Mouse (Mus musculus): ENCODE measurements around the gene Hmgb1. TPM values are rescaled to one million over a fixed set of nuclear protein-coding genes. Genes with fewer than 3 reads are reported as not detected.
A peak's percentile ranks its signal among the peaks of the same experiment; 100 is the strongest.

Hmgb1 gene
- 1,140 and 1,184 TPM in 2 replicates for polyA plus RNA-seq (2015; fragmentation: Nextera tagmentation; extraction: Ambion mirVana)

DNA sequence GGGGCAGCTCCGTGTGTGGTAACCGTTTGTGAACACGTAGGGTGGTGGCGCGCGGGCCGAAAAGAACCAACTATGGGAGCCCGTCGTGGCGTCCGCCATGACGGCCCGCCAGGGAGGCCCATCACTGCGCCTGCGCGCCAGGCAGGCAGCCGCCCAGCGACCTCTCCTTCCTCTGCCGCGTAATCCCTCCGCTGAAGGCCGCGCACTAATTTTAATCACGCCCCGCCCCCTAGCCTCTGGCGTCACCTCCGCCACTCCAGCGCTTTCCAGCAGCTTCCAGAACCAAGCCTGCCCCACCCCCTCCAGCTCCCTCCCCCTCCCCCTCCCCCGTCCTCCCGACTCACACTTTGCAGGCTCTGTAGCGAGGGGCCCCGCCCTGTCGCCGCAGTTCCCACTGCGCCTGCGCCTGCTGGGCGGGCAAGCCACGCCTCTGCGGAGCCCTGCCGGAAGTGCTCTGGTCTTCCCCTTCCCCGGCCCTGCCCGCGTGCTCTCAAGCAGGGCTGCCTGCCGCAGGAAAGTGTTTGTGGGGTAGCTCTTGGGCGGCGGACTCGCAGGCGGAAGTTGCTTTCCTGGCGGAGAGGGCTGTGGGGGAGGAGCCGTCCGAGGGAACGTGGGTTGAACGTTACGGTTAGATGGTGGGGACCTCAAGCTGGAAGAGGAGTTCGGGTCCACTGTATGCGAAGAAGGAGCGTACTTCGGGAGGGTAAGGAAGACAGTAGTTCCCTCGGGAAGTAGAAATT is at the start of gene Hmgb1, which contains the start of gene Uspl1:
Gene Hmgb1 (minus strand): TSS at position 386 of the 740 bp plus-strand sequence.
Gene Uspl1 (plus strand): TSS at position 247 of the 740 bp plus-strand sequence.
- peaks cover 18% of the 10 kb centered on the region for H3K4me1 ChIP-seq
- peak within 1 kb of the TSS; percentile 96 for H3K27ac ChIP-seq (replicated peaks)
- peak within 1 kb of the TSS; percentile 85 for H3K4me3 ChIP-seq
- under 1% methylated on average over 52 of the region's 59 CpGs for WGBS
- H3K4me2 ChIP-seq (replicated peaks): peak within 1 kb of the TSS; percentile 71
- H3K36me3 ChIP-seq: peaks cover 7% of the 10 kb centered on the region
- H3K9me3 ChIP-seq: no peaks in the 10 kb centered on the region
- peak; percentile 99 for ATAC-seq (replicated peaks)
- no peaks in the 10 kb centered on the region for H3K27me3 ChIP-seq
- H3K9ac ChIP-seq (replicated peaks): peak within 1 kb of the TSS; percentile 91

DNA sequence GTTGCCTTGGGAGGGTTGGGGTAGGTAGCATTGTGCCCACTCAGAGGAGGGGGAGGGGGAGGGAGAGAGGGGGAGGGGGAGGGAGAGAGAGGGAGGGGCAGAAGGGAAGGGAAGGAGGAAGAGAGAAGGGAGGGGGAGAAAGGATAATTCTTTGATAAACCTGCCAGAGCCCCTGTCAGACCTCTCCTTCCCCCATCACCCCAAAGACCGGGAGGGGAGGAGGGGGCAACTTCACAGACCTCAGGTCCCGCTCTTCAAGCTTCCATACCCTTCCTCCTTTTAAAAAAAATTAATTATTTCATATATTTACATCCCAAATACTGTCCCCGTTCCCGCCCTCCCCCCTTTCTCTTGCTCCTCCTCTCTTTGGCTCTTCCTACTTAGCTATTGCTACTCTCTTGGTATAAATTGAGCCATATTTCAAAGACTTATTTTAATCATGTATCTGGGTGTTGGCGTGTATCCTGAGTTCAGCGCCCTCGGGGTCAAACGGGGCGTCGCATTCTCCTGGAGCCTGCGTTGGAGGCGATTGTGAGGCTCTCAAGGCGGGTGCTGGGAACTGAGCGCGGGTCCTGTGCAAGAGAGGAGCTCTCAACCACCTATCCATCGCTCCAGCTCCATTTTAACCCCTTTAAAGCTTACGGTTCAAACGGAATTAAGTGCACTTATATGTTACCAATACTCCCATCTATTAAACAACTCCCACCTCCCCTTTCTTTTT is 45.5 kb upstream of the Hmgb1 start:
- peak overlapping the region; percentile 43 for H3K4me2 ChIP-seq (replicated peaks)
- 79% methylated on average over 18 of the region's 18 CpGs for WGBS
- H3K9me3 ChIP-seq: no peaks in the 10 kb centered on the region
- 0 out of 2 replicates have a peak, but pooled peaks cover 2% of the 10 kb centered on the region for H3K4me1 ChIP-seq
- no peaks in the 10 kb centered on the region for H3K36me3 ChIP-seq
- peak overlapping the region; percentile 48 for H3K9ac ChIP-seq (replicated peaks)
- peak overlapping the region; percentile 46 for H3K4me3 ChIP-seq
- H3K27ac ChIP-seq (replicated peaks): peak overlapping the region; percentile 89
- H3K27me3 ChIP-seq: no peaks in the 10 kb centered on the region
- ATAC-seq (replicated peaks): no peak; the same call in 1 of the 2 replicates

DNA sequence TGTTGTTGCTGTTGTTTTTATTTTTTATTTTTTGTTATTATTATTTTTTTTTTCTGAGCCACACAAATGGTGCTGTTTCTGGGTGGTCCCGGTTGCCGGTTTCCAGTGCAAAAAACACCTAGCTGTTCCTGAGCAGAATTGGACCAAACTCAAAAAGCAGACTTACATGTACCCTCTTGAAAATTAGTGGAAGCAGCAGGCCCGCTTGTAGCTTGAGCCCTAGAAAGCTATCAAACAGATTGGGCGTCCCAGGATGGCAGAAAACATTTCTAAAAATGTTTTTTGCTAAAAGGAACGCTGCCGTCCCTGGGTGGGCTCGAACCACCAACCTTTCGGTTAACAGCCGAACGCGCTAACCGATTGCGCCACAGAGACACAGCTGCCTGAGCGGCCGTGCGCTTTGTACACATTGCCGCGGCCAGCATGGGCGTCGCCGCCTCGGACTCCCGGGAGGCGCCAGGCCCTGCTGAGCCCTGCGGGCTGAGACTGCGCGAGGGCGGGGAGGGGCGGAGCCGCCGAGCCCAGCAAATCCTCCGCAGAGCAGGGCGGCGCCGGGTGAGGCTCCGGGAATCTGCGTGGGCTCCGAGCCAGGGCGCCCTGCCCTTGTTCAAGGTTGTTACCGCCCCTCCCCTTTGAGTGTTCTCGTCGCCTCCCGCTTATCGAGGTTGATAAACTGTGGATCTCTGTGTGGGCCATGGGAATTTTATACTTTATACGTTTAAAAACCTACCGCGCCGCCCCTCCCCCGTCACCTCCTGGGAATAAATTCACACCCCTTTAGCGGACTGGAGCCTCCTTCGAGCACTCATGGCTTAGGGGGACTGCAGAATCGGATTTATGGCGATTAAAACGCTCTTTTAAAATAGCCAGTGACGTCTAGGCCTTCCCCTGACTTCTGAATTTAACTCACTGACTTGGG is 44.7 kb upstream of the Hmgb1 start:
- peak overlapping the region; percentile 89 for H3K27ac ChIP-seq (replicated peaks)
- no peaks in the 10 kb centered on the region for H3K27me3 ChIP-seq
- peak overlapping the region; percentile 43 for H3K4me2 ChIP-seq (replicated peaks)
- H3K4me3 ChIP-seq: peak overlapping the region; percentile 46
- H3K9ac ChIP-seq (replicated peaks): peak overlapping the region; percentile 48
- H3K4me1 ChIP-seq: peaks cover 9% of the 10 kb centered on the region; the same call in 1 of the 2 replicates
- ATAC-seq (replicated peaks): peak; percentile 99
- H3K36me3 ChIP-seq: no peaks in the 10 kb centered on the region
- H3K9me3 ChIP-seq: no peaks in the 10 kb centered on the region
- 2% methylated on average over 55 of the region's 55 CpGs for WGBS

DNA sequence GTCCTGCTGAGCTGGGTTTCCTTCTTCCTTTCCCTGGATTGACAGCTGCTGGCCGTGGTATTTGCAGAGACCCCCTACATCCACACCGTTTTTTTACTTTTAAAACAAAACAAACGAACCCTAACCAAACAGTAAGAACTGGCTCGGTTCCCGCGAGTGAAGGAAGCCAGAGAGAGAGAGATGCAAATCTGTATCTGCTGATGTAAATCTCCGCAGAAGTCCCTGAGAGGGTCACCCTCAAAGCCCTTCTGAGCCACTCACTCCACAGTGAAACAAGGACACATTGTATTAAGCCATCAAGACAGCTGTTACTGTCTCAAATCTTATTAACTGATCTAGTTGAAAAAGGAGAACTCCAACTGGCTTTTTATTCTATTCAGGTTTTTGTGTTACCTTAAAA is 40.4 kb upstream of the Hmgb1 start:
- Histone ChIP-seq H3K4me3 (no peak overlapping the region), H3K27ac (replicated peaks) (no peak overlapping the region), H3K4me1 (peaks cover 8% of the 10 kb centered on the region; the same call in 1 of the 2 replicates), H3K9me3 (no peaks in the 10 kb centered on the region), H3K9ac (replicated peaks) (no peak overlapping the region), H3K36me3 (no peaks in the 10 kb centered on the region), H3K4me2 (replicated peaks) (no peak overlapping the region), H3K27me3 (no peaks in the 10 kb centered on the region)
- ATAC-seq (replicated peaks): no peak
- 12% methylated on average over 7 of the region's 7 CpGs for WGBS

DNA sequence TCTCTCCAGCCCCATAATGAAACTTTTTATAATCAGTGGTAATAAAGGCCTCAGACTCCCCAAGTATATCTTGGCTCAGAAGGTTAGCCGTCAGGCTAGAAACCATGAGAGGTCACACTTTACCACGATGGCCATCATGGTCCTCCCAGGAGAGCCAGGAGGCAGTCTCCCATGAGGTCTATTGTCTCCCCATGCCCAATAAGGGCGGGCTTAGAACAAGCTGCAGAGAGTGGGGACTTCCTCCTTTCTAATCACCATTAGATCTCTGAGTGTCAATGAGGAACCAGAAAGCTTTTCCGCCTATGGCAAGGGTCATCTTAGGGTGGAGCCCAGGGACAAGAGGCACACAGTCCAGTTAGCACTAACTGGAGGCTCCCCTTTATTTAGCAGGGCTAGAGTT is 37.1 kb upstream of the Hmgb1 start:
- Histone ChIP-seq H3K9me3 (no peaks in the 10 kb centered on the region), H3K27ac (replicated peaks) (no peak overlapping the region), H3K4me1 (peaks cover 7% of the 10 kb centered on the region; the same call in 1 of the 2 replicates), H3K4me3 (no peak overlapping the region), H3K9ac (replicated peaks) (no peak overlapping the region), H3K36me3 (peaks cover 9% of the 10 kb centered on the region), H3K27me3 (no peaks in the 10 kb centered on the region), H3K4me2 (replicated peaks) (no peak overlapping the region)
- WGBS: 89% methylated on average over 4 of the region's 4 CpGs
- no peak for ATAC-seq (replicated peaks)

DNA sequence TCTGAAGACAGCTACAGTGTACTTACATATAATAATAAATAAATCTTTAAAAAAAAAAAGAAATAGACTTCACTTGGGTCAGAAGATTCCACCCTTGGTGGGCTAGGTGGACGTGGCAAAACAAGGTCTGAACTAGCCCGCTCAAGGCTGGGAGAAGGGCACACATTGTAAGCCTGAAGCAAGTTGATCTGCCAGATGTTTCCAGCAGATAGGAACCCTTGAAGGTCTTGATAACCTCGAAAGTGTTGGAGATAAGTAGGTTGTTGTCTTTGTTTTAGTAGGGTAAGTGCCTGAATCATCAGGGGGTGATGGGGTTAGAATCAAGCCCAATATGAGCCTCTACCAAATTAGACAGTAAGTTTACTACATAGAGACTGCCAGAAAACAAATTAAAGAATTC is 35.2 kb upstream of the Hmgb1 start:
- Histone ChIP-seq H3K9me3 (no peaks in the 10 kb centered on the region), H3K4me3 (no peak overlapping the region), H3K4me1 (peaks cover 4% of the 10 kb centered on the region; the same call in 1 of the 2 replicates), H3K9ac (replicated peaks) (no peak overlapping the region), H3K27me3 (no peaks in the 10 kb centered on the region), H3K36me3 (peaks cover 26% of the 10 kb centered on the region), H3K4me2 (replicated peaks) (no peak overlapping the region), H3K27ac (replicated peaks) (no peak overlapping the region)
- ATAC-seq (replicated peaks): no peak
- 86% methylated on average over 3 of the region's 3 CpGs for WGBS

DNA sequence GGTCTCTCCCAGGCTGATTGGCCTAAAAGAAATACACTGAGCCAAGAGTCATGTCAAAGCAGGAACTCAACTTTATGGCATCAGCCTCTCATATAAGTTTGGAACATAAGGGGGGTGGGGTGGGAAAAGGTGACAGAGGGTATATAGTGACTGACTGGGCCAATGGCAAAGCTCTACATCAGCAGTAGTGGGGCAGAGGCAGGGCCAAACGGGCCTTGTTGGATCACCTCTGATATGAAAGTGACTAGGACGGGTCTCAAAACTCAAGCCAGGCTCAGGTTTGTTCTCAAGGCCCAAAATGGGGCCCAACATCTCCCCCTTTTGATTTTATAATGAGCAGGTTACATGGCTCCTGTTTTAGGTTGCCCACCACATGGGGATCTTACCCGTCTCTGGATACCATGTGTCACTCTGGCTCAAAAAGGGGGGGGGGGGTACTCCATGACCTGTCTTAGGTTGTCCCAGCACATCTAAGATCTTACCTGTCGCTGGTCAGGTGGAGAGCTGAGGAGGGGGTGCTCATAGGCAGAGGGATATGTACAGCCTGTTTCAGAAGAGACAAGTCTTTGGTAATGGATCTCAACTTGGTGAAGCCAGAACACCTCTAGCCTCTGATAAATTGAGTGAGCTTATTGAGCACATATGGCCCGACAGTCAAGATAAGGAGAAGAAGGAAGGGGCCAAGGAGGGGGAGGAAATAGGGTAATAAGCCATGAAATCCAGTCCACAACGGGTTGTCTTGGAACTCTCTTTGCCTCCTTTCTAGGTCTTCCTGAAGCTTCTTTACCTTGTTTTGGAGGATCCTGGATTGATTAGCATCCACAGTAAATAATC is 33.5 kb upstream of the Hmgb1 start:
- H3K9me3 ChIP-seq: no peaks in the 10 kb centered on the region
- no peak overlapping the region for H3K4me3 ChIP-seq
- no peak overlapping the region for H3K9ac ChIP-seq (replicated peaks)
- peak; percentile 35; the same call in 1 of the 2 replicates for ATAC-seq (replicated peaks)
- H3K27ac ChIP-seq (replicated peaks): no peak overlapping the region
- 82% methylated on average over 6 of the region's 6 CpGs for WGBS
- H3K36me3 ChIP-seq: peaks cover 43% of the 10 kb centered on the region
- H3K27me3 ChIP-seq: no peaks in the 10 kb centered on the region
- no peak overlapping the region for H3K4me2 ChIP-seq (replicated peaks)
- no peaks in the 10 kb centered on the region for H3K4me1 ChIP-seq

DNA sequence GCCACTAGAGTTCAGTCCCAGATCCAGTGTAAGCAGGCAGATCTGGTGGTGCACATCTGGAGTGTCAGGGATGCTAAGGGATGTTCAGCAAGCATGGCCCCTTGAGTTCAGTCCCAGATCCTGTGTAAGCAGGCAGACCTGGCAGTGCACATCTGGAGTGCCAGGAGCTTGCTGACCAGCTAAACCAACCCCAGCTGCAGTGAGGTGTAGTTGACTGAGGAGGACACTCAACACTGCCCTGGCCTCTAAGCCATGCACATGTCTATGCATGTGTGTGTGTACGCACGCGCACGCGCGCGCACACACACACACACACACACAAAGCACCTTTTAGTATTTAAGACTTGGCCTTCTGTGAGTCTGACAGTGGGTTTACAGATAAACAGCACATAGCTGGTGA is 31.3 kb upstream of the Hmgb1 start:
- Histone ChIP-seq H3K27me3 (no peaks in the 10 kb centered on the region), H3K9ac (replicated peaks) (no peak overlapping the region), H3K4me2 (replicated peaks) (no peak overlapping the region), H3K9me3 (no peaks in the 10 kb centered on the region), H3K4me1 (no peaks in the 10 kb centered on the region), H3K36me3 (peaks cover 56% of the 10 kb centered on the region), H3K27ac (replicated peaks) (no peak overlapping the region), H3K4me3 (no peak overlapping the region)
- 98% methylated on average over 7 of the region's 7 CpGs for WGBS
- ATAC-seq (replicated peaks): no peak

DNA sequence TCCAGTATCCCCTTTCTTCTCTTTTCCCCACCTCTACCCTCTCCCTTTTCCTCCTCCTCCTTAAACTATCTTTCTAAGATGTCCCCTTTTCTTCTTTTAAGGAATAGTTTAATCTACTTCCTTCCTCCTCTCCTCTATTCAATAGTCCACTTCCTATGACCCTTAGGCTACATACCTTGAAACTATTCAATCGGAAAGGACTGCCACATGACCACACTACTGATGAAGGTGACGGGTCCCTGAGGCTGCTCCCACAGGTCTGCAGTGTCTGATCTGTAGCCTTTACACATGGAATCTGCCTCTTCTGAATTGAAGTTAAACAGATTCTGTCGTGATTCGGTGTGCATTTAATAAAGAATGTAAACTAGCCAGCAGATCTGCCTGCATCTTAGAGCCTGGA is 28.5 kb upstream of the Hmgb1 start:
- Histone ChIP-seq H3K27ac (replicated peaks) (no peak overlapping the region), H3K4me1 (no peaks in the 10 kb centered on the region), H3K4me2 (replicated peaks) (no peak overlapping the region), H3K9ac (replicated peaks) (no peak overlapping the region), H3K9me3 (no peaks in the 10 kb centered on the region), H3K36me3 (peaks cover 66% of the 10 kb centered on the region), H3K27me3 (no peaks in the 10 kb centered on the region), H3K4me3 (no peak overlapping the region)
- no peak for ATAC-seq (replicated peaks)
- 82% methylated on average over 4 of the region's 4 CpGs for WGBS

DNA sequence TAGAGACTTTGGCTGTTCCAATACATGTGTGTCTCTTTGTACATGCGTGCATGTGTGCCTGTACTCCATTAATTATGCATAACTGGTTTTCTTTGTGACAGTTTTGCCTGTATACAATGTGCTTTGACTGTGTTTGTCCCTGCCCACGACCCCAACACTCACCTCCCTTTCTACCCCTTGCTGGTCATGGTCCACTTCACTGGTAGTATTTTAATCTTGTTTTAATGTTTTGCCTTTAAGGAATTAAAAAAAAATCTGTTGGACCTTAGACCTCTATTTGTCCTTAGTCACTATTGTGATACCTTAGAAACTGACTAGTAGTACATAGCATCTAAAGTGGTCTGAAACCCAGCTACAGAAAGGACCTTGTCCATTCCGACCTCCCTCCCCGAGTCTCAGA is 26.8 kb upstream of the Hmgb1 start:
- H3K4me1 ChIP-seq: no peaks in the 10 kb centered on the region
- peaks cover 59% of the 10 kb centered on the region for H3K36me3 ChIP-seq
- no peak overlapping the region for H3K4me2 ChIP-seq (replicated peaks)
- ATAC-seq (replicated peaks): no peak
- no peak overlapping the region for H3K4me3 ChIP-seq
- 67% methylated on average over 4 of the region's 4 CpGs for WGBS
- H3K9me3 ChIP-seq: no peaks in the 10 kb centered on the region
- H3K27ac ChIP-seq (replicated peaks): no peak overlapping the region
- H3K27me3 ChIP-seq: no peaks in the 10 kb centered on the region
- H3K9ac ChIP-seq (replicated peaks): no peak overlapping the region

DNA sequence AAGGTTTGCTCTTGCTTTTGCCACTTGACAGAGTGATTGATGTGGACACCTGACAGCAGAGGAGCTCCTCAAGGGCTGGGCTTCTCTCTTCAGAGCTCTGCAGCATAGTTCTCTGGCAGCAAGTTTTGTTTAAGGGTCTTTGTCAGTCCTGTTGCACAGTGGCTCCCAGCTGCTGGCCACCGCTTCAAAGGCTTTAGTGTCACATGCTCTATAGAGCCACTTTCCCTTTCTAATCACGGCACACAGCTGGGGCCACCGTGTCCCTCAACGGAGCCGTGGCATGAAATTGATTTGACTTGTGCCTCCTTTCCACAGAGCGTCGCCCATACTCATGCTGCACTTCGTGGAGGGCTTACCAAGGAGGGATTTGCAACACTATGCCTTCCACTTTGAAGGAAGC is 25.0 kb upstream of the Hmgb1 start:
- 56% methylated on average over 8 of the region's 8 CpGs for WGBS
- Histone ChIP-seq H3K36me3 (peaks cover 55% of the 10 kb centered on the region), H3K27ac (replicated peaks) (no peak overlapping the region), H3K9ac (replicated peaks) (no peak overlapping the region), H3K27me3 (no peaks in the 10 kb centered on the region), H3K9me3 (no peaks in the 10 kb centered on the region), H3K4me3 (no peak overlapping the region), H3K4me1 (no peaks in the 10 kb centered on the region), H3K4me2 (replicated peaks) (no peak overlapping the region)
- ATAC-seq (replicated peaks): no peak

Measured in forebrain, embryonic 15.5 days (tissue).